Mouse (Mus musculus): ENCODE results near the gene Rab20. TPM values are rescaled to one million over a fixed set of nuclear protein-coding genes. Genes with fewer than 3 reads are reported as not detected.
A peak's percentile ranks its signal among the peaks of the same experiment; 100 is the strongest.

Rab20 gene
- polyA plus RNA-seq, 1 experiment from 2014 or later: 7.4 TPM

DNA sequence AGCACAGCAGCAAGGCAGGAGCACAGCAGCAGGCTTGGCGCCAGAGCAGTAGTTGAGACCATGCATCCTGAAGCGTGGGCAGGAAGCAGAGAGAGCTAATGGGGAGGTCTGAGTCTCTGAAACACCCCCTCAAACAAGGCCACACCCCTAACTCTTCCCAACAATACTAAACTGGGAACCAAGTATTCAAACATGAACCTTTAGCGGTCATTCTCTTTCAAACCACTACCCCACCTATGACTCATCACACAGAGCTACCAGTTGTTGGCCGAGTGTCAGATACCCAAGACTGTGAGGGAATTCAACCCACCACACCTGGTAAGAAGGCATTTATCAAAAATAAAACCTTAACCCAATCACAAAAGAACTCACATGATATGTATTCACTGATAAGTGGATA lies 8.7 kb upstream of the Rab20 start:
- H3K4me1 ChIP-seq (ENCODE audit: control insufficient read depth, low read depth, low read length): no peaks in the 10 kb centered on the region
- H3K36me3 ChIP-seq (ENCODE audit: control insufficient read depth, insufficient read depth): no peaks in the 10 kb centered on the region
- 42% methylated on average over 4 of the region's 4 CpGs for WGBS (ENCODE audit: insufficient replicate concordance)
- H3K27me3 ChIP-seq (ENCODE audit: control insufficient read depth, insufficient read depth, low read depth, low read length): no peaks in the 10 kb centered on the region; the same call in 1 of the 2 replicates
- H3K9me3 ChIP-seq (replicated peaks; ENCODE audit: control insufficient read depth, low read length): no peaks in the 10 kb centered on the region
- H3K4me3 ChIP-seq (ENCODE audit: low read depth, low read length): no peak overlapping the region
- H3K4me2 ChIP-seq (ENCODE audit: low read depth, low read length): no peak overlapping the region
- H3K9ac ChIP-seq (ENCODE audit: low read depth, low read length): no peak overlapping the region
- no peak overlapping the region for H3K27ac ChIP-seq (ENCODE audit: low read length)
- no peak for ATAC-seq (ENCODE audit: low read depth)

DNA sequence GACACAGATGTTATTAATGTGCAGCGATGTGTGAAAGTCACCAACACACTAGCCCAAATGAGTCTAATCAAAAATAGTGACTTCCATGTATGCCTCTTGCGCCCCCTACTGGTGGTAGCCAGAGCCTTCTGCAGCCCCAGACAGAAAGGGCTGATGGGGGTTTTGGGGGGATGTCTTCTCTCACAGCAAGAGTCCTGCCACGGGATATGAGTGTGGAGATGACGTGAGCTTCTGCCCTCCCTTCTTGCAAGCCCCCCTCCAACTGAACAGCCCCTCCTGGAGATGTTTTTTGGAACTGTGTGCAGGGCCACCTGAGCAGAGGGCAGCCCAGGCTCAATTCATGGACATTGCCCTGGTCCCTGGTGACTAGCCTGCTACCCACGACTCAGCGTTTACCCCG lies 7.6 kb upstream of the Rab20 start:
- H3K4me2 ChIP-seq (ENCODE audit: low read depth, low read length): no peak overlapping the region
- 13% methylated on average over 7 of the region's 7 CpGs for WGBS (ENCODE audit: insufficient replicate concordance)
- peak; percentile 19; the same call in 1 of the 2 replicates for ATAC-seq (ENCODE audit: low read depth)

GRCm38 (mm10) chr8:11482537-11482936 lies 4.0 kb upstream of the Rab20 start:
- no peaks in the 10 kb centered on the region for H3K36me3 ChIP-seq (ENCODE audit: control insufficient read depth, insufficient read depth)
- H3K4me2 ChIP-seq (ENCODE audit: low read depth, low read length): no peak overlapping the region
- H3K4me1 ChIP-seq (ENCODE audit: control insufficient read depth, low read depth, low read length): peaks cover 2% of the 10 kb centered on the region; the same call in 1 of the 2 replicates
- WGBS (ENCODE audit: insufficient replicate concordance): 38% methylated on average over 3 of the region's 3 CpGs
- no peak overlapping the region for H3K4me3 ChIP-seq (ENCODE audit: low read depth, low read length)
- H3K27me3 ChIP-seq (ENCODE audit: control insufficient read depth, insufficient read depth, low read depth, low read length): peaks cover 28% of the 10 kb centered on the region
- no peaks in the 10 kb centered on the region for H3K9me3 ChIP-seq (replicated peaks; ENCODE audit: control insufficient read depth, low read length)
- no peak for ATAC-seq (ENCODE audit: low read depth)
- H3K9ac ChIP-seq (ENCODE audit: low read depth, low read length): no peak overlapping the region
- no peak overlapping the region for H3K27ac ChIP-seq (ENCODE audit: low read length)

More for the DNA sequence above, 7.6 kb upstream of the Rab20 start:
- H3K4me1 ChIP-seq (ENCODE audit: control insufficient read depth, low read depth, low read length): peaks cover 2% of the 10 kb centered on the region; the same call in 1 of the 2 replicates
- no peaks in the 10 kb centered on the region for H3K9me3 ChIP-seq (replicated peaks; ENCODE audit: control insufficient read depth, low read length)
- H3K27ac ChIP-seq (ENCODE audit: low read length): no peak overlapping the region
- no peak overlapping the region for H3K4me3 ChIP-seq (ENCODE audit: low read depth, low read length)
- no peaks in the 10 kb centered on the region for H3K36me3 ChIP-seq (ENCODE audit: control insufficient read depth, insufficient read depth)
- H3K27me3 ChIP-seq (ENCODE audit: control insufficient read depth, insufficient read depth, low read depth, low read length): no peaks in the 10 kb centered on the region
- H3K9ac ChIP-seq (ENCODE audit: low read depth, low read length): no peak overlapping the region

GRCm38 (mm10) chr8:11481876-11482275 lies 3.4 kb upstream of the Rab20 start:
- no peak for ATAC-seq (ENCODE audit: low read depth)
- Histone ChIP-seq H3K4me2 (ENCODE audit: low read depth, low read length) (no peak overlapping the region), H3K27ac (ENCODE audit: low read length) (no peak overlapping the region), H3K9ac (ENCODE audit: low read depth, low read length) (no peak overlapping the region), H3K9me3 (replicated peaks; ENCODE audit: control insufficient read depth, low read length) (no peaks in the 10 kb centered on the region), H3K27me3 (ENCODE audit: control insufficient read depth, insufficient read depth, low read depth, low read length) (peaks cover 35% of the 10 kb centered on the region), H3K4me1 (ENCODE audit: control insufficient read depth, low read depth, low read length) (peaks cover 2% of the 10 kb centered on the region; the same call in 1 of the 2 replicates), H3K36me3 (ENCODE audit: control insufficient read depth, insufficient read depth) (no peaks in the 10 kb centered on the region), H3K4me3 (ENCODE audit: low read depth, low read length) (no peak overlapping the region)
- 42% methylated on average over 3 of the region's 3 CpGs for WGBS (ENCODE audit: insufficient replicate concordance)

DNA sequence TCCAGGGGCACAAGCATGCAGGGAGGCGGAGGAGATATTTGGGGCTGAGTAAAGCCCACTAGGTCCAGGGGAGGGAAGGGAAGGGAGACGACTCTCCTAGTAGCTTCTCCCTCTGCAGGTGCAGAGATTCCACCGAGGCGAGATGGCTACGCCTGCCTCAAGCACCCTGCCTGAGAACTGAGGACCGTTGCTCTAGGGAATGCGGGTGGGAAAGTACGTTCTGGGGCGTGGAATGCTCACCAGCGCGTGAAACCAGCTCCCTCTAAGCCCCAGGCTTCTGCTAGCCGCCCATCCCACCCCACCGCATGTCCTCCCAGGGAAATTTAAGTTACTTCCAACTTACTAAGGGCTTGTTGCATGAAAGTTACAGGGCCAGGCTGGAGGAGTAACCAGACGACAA lies 1.1 kb upstream of the Rab20 start:
- Histone ChIP-seq H3K9me3 (replicated peaks; ENCODE audit: control insufficient read depth, low read length) (no peaks in the 10 kb centered on the region), H3K4me1 (ENCODE audit: control insufficient read depth, low read depth, low read length) (peaks cover 8% of the 10 kb centered on the region), H3K27ac (ENCODE audit: low read length) (no peak overlapping the region), H3K9ac (ENCODE audit: low read depth, low read length) (no peak overlapping the region), H3K36me3 (ENCODE audit: control insufficient read depth, insufficient read depth) (no peaks in the 10 kb centered on the region), H3K4me2 (ENCODE audit: low read depth, low read length) (no peak overlapping the region), H3K27me3 (ENCODE audit: control insufficient read depth, insufficient read depth, low read depth, low read length) (peaks cover 55% of the 10 kb centered on the region), H3K4me3 (ENCODE audit: low read depth, low read length) (no peak overlapping the region)
- WGBS (ENCODE audit: insufficient replicate concordance): 16% methylated on average over 14 of the region's 14 CpGs
- ATAC-seq (ENCODE audit: low read depth): no peak

DNA sequence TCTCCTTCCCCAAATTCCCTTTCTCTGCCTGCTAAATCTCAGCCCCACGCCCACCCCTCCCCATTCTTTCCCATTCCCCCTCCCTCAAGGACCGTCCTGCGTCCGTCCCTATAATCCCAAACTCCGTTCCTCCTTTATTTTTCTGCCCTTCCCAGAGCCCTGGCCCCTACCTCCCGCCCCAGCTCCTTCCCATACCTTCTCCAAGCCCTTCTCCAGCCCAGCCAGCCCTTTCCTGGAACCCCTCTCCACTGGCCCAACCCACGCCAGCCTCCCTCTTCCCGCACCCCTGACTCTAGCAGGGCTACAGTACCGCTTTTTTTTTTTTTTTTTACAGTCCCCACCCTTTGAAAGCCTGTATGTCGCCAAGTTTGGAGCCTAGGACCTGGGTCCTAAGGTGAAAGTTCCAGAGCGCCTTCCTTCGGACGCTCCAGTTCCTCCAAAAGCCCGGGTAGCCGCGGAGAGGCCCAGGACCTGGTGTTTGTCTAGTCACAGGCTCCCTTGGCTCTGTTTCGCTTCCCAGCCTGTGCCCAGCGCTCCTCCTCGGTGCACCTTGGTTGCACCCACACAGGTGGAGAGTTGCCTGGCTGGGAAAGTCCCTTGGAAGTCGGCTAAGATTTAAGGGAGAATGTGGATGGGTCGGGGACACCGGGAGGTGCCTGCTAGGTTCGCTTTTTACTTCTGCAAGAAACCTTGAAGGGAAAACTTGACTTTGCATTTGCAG lies 457 bp upstream of the Rab20 start:
- peaks cover 12% of the 10 kb centered on the region for H3K4me1 ChIP-seq (ENCODE audit: control insufficient read depth, low read depth, low read length)
- H3K27ac ChIP-seq (ENCODE audit: low read length): no peak overlapping the region
- ATAC-seq (ENCODE audit: low read depth): no peak
- no peaks in the 10 kb centered on the region for H3K36me3 ChIP-seq (ENCODE audit: control insufficient read depth, insufficient read depth)
- H3K4me2 ChIP-seq (ENCODE audit: low read depth, low read length): peak overlapping the region; percentile 56
- WGBS (ENCODE audit: insufficient replicate concordance): 4% methylated on average over 23 of the region's 23 CpGs
- 0 out of 2 replicates have a peak overlapping the region, but pooled peaks have one; percentile 16 for H3K9ac ChIP-seq (ENCODE audit: low read depth, low read length)
- peak overlapping the region; percentile 57 for H3K4me3 ChIP-seq (ENCODE audit: low read depth, low read length)
- H3K27me3 ChIP-seq (ENCODE audit: control insufficient read depth, insufficient read depth, low read depth, low read length): peaks cover 60% of the 10 kb centered on the region
- no peaks in the 10 kb centered on the region for H3K9me3 ChIP-seq (replicated peaks; ENCODE audit: control insufficient read depth, low read length)

- Histone ChIP-seq H3K4me1 (ENCODE audit: control insufficient read depth, low read depth, low read length) (peaks cover 17% of the 10 kb centered on the region), H3K27me3 (ENCODE audit: control insufficient read depth, insufficient read depth, low read depth, low read length) (peaks cover 60% of the 10 kb centered on the region), H3K9ac (ENCODE audit: low read depth, low read length) (no peak overlapping the region), H3K4me2 (ENCODE audit: low read depth, low read length) (peak overlapping the region; percentile 56), H3K36me3 (ENCODE audit: control insufficient read depth, insufficient read depth) (no peaks in the 10 kb centered on the region), H3K27ac (ENCODE audit: low read length) (peak overlapping the region; percentile 80), H3K4me3 (ENCODE audit: low read depth, low read length) (peak overlapping the region; percentile 57), H3K9me3 (replicated peaks; ENCODE audit: control insufficient read depth, low read length) (no peaks in the 10 kb centered on the region)
- WGBS (ENCODE audit: insufficient replicate concordance): 3% methylated on average over 9 of the region's 9 CpGs
- no peak for ATAC-seq (ENCODE audit: low read depth)
Measured at GRCm38 (mm10) chr8:11477178-11477553, 1.3 kb downstream of the Rab20 start.

DNA sequence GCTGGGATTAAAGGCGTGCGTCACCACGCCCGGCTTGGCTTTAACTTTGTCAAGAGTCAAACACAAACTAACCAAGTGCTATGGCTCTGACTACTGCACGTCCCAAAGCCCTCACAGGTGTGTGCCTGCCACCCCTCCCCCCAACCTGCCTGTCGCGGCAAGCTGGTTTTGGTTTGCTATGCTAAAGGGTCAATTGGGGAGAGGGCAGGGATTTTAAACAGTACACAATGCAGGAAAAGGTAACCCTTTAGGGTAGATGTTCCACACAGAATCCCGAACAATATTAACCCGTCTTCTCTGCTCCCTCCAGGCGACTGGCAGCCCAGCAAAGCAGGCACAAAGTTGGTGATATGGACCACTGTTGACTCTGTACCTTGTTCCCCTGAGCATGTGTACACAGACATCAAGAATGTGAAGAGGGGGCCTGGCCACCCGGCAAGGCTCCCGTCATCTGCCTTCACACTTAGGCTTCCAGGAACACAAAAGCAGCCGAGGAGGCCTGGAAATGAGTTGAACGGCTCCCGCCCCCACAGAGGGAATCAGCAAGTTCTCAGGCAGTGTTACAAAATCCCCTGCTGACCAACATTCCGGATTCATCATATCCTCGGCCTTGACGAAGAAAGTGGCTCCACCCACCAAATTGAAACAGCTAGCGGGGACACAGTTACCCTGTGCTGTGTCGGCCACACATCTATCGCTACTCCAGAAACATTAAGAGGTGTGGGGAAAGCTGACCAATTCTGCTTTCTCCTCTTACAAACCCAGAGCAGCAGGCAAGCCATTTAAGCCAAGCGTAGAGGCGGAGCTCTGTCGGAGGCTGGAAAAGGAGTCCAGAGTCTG lies 2.0 kb downstream of the Rab20 start:
- H3K36me3 ChIP-seq (ENCODE audit: control insufficient read depth, insufficient read depth): no peaks in the 10 kb centered on the region
- peak; percentile 15; the same call in 1 of the 2 replicates for ATAC-seq (ENCODE audit: low read depth)
- H3K4me3 ChIP-seq (ENCODE audit: low read depth, low read length): peak overlapping the region; percentile 57
- no peaks in the 10 kb centered on the region for H3K9me3 ChIP-seq (replicated peaks; ENCODE audit: control insufficient read depth, low read length)
- H3K4me2 ChIP-seq (ENCODE audit: low read depth, low read length): peak overlapping the region; percentile 56
- H3K9ac ChIP-seq (ENCODE audit: low read depth, low read length): no peak overlapping the region
- peaks cover 60% of the 10 kb centered on the region for H3K27me3 ChIP-seq (ENCODE audit: control insufficient read depth, insufficient read depth, low read depth, low read length)
- 10% methylated on average over 24 of the region's 24 CpGs for WGBS (ENCODE audit: insufficient replicate concordance)
- H3K4me1 ChIP-seq (ENCODE audit: control insufficient read depth, low read depth, low read length): peaks cover 16% of the 10 kb centered on the region
- peak overlapping the region; percentile 80 for H3K27ac ChIP-seq (ENCODE audit: low read length)

GRCm38 (mm10) chr8:11475876-11476275 lies 2.6 kb downstream of the Rab20 start:
- no peak overlapping the region; the same call in 1 of the 2 replicates for H3K27ac ChIP-seq (ENCODE audit: low read length)
- H3K36me3 ChIP-seq (ENCODE audit: control insufficient read depth, insufficient read depth): no peaks in the 10 kb centered on the region
- no peaks in the 10 kb centered on the region for H3K9me3 ChIP-seq (replicated peaks; ENCODE audit: control insufficient read depth, low read length)
- H3K9ac ChIP-seq (ENCODE audit: low read depth, low read length): no peak overlapping the region
- H3K4me2 ChIP-seq (ENCODE audit: low read depth, low read length): peak overlapping the region; percentile 56
- H3K27me3 ChIP-seq (ENCODE audit: control insufficient read depth, insufficient read depth, low read depth, low read length): peaks cover 60% of the 10 kb centered on the region
- no peak for ATAC-seq (ENCODE audit: low read depth)
- H3K4me3 ChIP-seq (ENCODE audit: low read depth, low read length): no peak overlapping the region
- peaks cover 15% of the 10 kb centered on the region for H3K4me1 ChIP-seq (ENCODE audit: control insufficient read depth, low read depth, low read length)
- 9% methylated on average over 2 of the region's 2 CpGs for WGBS (ENCODE audit: insufficient replicate concordance)
